Mouse (Mus musculus) testis, adult 2 months (tissue): ENCODE data around the gene Gm20388. TPM values are rescaled to one million over a fixed set of nuclear protein-coding genes. Genes with fewer than 3 reads are reported as not detected.

Experiments
- H3K27ac ChIP-seq: fragments of 200-500 bp; 2 replicates; pipeline ENCODE4 v1.5.1; 2012; ENCODE audit warnings: low read depth, low read length; ENCODE audit not compliant: control insufficient read depth, insufficient read depth
- H3K27me3 ChIP-seq: fragments of 200-500 bp; 2 replicates; pipeline ENCODE4 v1.6.1; 2012; ENCODE audit warnings: mild to moderate bottlenecking, low read length, moderate library complexity; ENCODE audit not compliant: control insufficient read depth, insufficient read depth
- H3K36me3 ChIP-seq: fragments of 200-500 bp; 2 replicates; pipeline ENCODE4 v1.6.1; 2012; ENCODE audit warnings: mild to moderate bottlenecking, low read length; ENCODE audit not compliant: control insufficient read depth, insufficient read depth
- H3K4me1 ChIP-seq: fragments of 200-500 bp; 2 replicates; pipeline ENCODE4 v1.6.1; 2012; ENCODE audit warnings: low read length; ENCODE audit not compliant: control insufficient read depth, insufficient read depth
- H3K4me3 ChIP-seq: fragments of 200-500 bp; 2 replicates; pipeline ENCODE4 v1.5.1; 2012; ENCODE audit warnings: low read depth, mild to moderate bottlenecking, low read length, moderate library complexity, mixed read lengths; ENCODE audit not compliant: control insufficient read depth
- CTCF ChIP-seq: fragments of 200-500 bp; IDR thresholded peaks from 2 replicates; pipeline ENCODE4 v1.5.1; 2012; ENCODE audit warnings: low read depth, mild to moderate bottlenecking, inconsistent platforms, low read length, moderate library complexity; ENCODE audit not compliant: control insufficient read depth, insufficient read depth, insufficient replicate concordance
- POLR2A ChIP-seq: fragments of 200-500 bp; IDR thresholded peaks from 2 replicates; pipeline ENCODE4 v1.6.1; 2012; ENCODE audit warnings: low read depth, mild to moderate bottlenecking, inconsistent platforms, low read length, moderate library complexity; ENCODE audit not compliant: control insufficient read depth
- polyA plus RNA-seq: library from polyadenylated mRNA; depleted of rRNA; stranded (reverse); fragments of >200 nt; gene quantifications from 2 replicates; pipeline ENCODE4 v1.2.3, GENCODE M21; 2012

The Gm20388 gene
- polyA plus RNA-seq, 1 experiment: 5.6 TPM

DNA sequence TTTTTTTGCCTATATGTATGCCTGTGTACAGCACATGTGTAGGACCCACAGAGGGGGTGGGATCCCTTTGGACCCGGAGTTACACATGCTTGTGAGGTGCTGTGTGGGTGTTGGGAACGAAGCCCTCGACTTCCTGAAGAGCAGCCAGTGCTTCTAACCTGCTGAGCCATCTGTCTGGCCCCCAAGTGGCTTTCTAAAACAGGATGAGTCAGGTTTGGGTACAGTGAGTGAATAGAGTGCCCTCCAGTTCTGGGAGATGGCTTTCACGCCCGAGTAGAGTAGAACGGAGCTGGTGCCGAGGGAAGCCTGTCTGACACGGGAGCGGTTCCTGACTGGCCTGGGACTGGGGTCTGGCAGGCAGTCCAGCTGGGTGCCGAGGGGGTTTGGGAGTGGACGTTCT lies 3588.9 kb downstream of the Gm20388 start:
- Histone ChIP-seq H3K27ac (no peak overlapping the region), H3K36me3 (peaks cover 6% of the 10 kb centered on the region), H3K27me3 (no peaks in the 10 kb centered on the region), H3K4me3 (no peak overlapping the region), H3K4me1 (no peaks in the 10 kb centered on the region)
- no peak for TF ChIP-seq POLR2A

- H3K4me1 ChIP-seq: no peaks in the 10 kb centered on the region
- no peak overlapping the region for H3K27ac ChIP-seq
- TF ChIP-seq POLR2A: no peak
- TF ChIP-seq CTCF: no peak
- no peaks in the 10 kb centered on the region for H3K27me3 ChIP-seq
- no peaks in the 10 kb centered on the region for H3K36me3 ChIP-seq
- no peak overlapping the region for H3K4me3 ChIP-seq
These were observed 3591.6 kb downstream of the Gm20388 start for GRCm38 (mm10) chr8:123502192-123502591.

DNA sequence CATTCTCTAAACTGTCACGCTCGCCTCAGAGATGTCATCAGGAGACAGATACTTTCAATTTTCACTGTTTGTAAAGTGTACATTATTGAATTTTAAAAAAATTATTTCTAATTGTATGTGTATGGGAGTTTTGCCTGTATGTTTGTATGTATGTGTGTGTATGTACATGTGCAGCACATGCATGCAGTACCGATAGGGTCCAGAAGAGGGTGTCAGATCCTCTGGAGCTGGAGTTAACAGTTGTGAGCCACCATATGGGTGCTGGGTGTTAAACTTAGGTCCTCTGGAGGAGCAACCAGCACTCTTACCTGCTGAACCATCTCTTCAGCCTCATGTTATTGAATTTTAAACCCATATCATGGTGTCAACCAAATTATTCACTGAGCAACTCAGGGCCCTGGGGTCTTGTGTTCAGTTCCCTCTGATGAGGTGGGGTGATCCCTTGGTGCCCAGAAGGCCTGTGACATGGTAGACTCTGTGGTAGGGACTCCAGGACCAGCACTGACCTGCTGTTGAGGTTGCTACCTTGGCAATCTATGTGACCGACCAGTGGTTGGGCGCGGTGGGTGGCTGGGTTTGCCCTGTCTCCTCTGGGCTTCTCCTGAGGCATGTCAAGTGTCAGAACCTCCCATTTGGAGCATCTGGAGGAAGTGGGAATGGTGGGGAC lies 3593.3 kb downstream of the Gm20388 start:
- no peaks in the 10 kb centered on the region for H3K36me3 ChIP-seq

GRCm38 (mm10) chr8:123504591-123505195 lies 3594.1 kb downstream of the Gm20388 start:
- Histone ChIP-seq H3K4me3 (no peak overlapping the region), H3K4me1 (no peaks in the 10 kb centered on the region), H3K27me3 (no peaks in the 10 kb centered on the region), H3K36me3 (no peaks in the 10 kb centered on the region), H3K27ac (no peak overlapping the region)
- TF ChIP-seq CTCF: no peak
- TF ChIP-seq POLR2A: 0 out of 2 replicates have a peak, but pooled peaks have one; percentile 9

More for the DNA sequence above, 3593.3 kb downstream of the Gm20388 start:
- Histone ChIP-seq H3K4me3 (no peak overlapping the region), H3K4me1 (no peaks in the 10 kb centered on the region), H3K27ac (no peak overlapping the region), H3K27me3 (no peaks in the 10 kb centered on the region)
- TF ChIP-seq POLR2A: no peak; the same call in 1 of the 2 replicates
- TF ChIP-seq CTCF: no peak

GRCm38 (mm10) chr8:123505267-123505666 lies 3594.6 kb downstream of the Gm20388 start:
- Histone ChIP-seq H3K36me3 (no peaks in the 10 kb centered on the region), H3K4me3 (no peak overlapping the region), H3K27me3 (no peaks in the 10 kb centered on the region), H3K27ac (no peak overlapping the region), H3K4me1 (no peaks in the 10 kb centered on the region)
- TF ChIP-seq POLR2A (no peak), CTCF (no peak)

- TF ChIP-seq CTCF: no peak
- no peak for TF ChIP-seq POLR2A
- H3K36me3 ChIP-seq: no peaks in the 10 kb centered on the region
These were observed 3595.1 kb downstream of the Gm20388 start for GRCm38 (mm10) chr8:123505695-123506094.

DNA sequence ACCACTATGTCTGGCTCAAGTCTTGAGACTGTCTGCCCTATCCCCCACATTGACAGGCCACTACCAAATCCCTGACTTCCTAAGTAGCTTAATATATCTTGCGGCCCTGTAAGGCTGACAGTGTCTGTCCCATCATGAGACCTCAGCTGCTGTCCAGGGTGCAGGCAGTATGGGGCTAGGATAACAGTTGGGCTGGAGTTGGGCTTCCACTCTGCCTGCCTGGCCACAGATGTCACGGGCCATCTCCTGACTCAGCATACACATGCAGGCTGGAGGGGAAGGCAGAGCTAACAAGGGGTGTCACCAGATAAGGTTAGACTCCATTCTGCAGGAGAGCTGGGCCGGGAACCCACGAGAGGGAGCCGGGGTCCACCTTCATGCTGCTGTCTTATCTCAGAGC lies 3596.5 kb downstream of the Gm20388 start:
- TF ChIP-seq CTCF (no peak), POLR2A (no peak)
- Histone ChIP-seq H3K4me1 (no peaks in the 10 kb centered on the region), H3K27me3 (no peaks in the 10 kb centered on the region), H3K4me3 (no peak overlapping the region), H3K27ac (no peak overlapping the region), H3K36me3 (no peaks in the 10 kb centered on the region)

More at GRCm38 (mm10) chr8:123505695-123506094, 3595.1 kb downstream of the Gm20388 start:
- Histone ChIP-seq H3K4me3 (no peak overlapping the region), H3K4me1 (no peaks in the 10 kb centered on the region), H3K27me3 (no peaks in the 10 kb centered on the region), H3K27ac (no peak overlapping the region)
